Mouse (Mus musculus) erythroblast, embryonic 14.5 days (primary cell): ENCODE results near the gene Itga2b. TPM values are rescaled to one million over a fixed set of nuclear protein-coding genes. Genes with fewer than 3 reads are reported as not detected.
A peak's percentile ranks its signal among the peaks of the same experiment; 100 is the strongest.

ENCODE experiments used
- H3K27me3 ChIP-seq: 2 replicates; pipeline ENCODE4 v1.6.1; 2012; ENCODE audit warnings: inconsistent platforms; ENCODE audit not compliant: control insufficient read depth
- H3K36me3 ChIP-seq: 2 replicates; pipeline ENCODE4 v1.6.1; 2012; ENCODE audit warnings: mild to moderate bottlenecking, inconsistent platforms; ENCODE audit not compliant: control insufficient read depth
- H3K4me1 ChIP-seq: 2 replicates; pipeline ENCODE4 v1.6.1; 2012; ENCODE audit warnings: inconsistent platforms; ENCODE audit not compliant: control insufficient read depth
- H3K4me3 ChIP-seq: replicated peaks from 2 replicates; pipeline ENCODE3; 2012; ENCODE audit warnings: moderate library complexity, mild to moderate bottlenecking, inconsistent platforms
- H3K9me3 ChIP-seq: 2 replicates; pipeline ENCODE4 v1.6.1; 2012; ENCODE audit warnings: low read length, inconsistent platforms, mixed read lengths; ENCODE audit not compliant: control insufficient read depth
- GATA1 ChIP-seq: IDR thresholded peaks from 2 replicates; pipeline ENCODE4 v1.6.1; 2012; ENCODE audit warnings: low read length, inconsistent platforms, mixed read lengths
- TAL1 ChIP-seq: IDR thresholded peaks from 3 replicates; pipeline ENCODE4 v1.6.1; 2012; ENCODE audit warnings: low read length, inconsistent platforms, mixed read lengths
- polyA plus RNA-seq: library from polyadenylated mRNA; stranded (reverse); fragments of >175 nt; gene quantifications from 2 replicates; pipeline ENCODE4 v1.2.3, GENCODE M21; 2012

The Itga2b gene
- polyA plus RNA-seq, 1 experiment: 1.7 TPM

GRCm38 (mm10) chr11:102487901-102488300 is 18.0 kb upstream of the Itga2b start:
- Histone ChIP-seq H3K36me3 (peaks cover 63% of the 10 kb centered on the region), H3K4me3 (no peak overlapping the region), H3K4me1 (peaks cover 7% of the 10 kb centered on the region), H3K27me3 (no peaks in the 10 kb centered on the region), H3K9me3 (no peaks in the 10 kb centered on the region)
- TF ChIP-seq GATA1 (no peak), TAL1 (no peak)

DNA sequence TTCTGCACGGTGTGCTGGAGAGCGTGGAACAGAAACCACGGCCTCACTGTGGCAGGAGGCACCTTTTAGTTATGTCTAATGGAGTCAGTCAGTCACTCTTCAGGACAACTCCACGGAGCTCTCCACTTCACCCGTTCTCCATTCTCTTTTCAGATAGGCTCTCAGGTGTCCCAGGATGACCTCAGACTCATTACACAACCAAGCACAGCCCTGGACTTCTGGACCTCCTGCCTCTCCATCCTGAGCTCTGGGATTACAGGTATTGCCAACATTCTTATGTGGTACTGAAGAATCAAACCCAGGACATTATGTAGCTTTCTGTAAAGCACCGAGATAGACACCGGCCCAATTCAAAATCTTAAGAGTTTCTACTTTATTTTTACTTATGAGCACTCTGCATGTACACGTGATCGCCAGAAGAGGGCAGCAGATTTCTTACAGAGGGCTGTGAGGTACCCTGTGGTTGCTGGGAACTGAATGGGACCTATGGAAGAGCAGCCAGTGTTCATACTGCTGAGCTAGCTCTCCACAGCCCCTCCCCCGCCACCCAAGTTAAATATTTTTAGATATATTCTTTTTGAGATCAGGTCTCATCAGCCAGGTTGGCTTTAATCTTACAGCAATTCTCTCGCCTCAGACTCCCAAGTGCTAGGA is 16.9 kb upstream of the Itga2b start:
- no peaks in the 10 kb centered on the region for H3K9me3 ChIP-seq
- H3K4me1 ChIP-seq: peaks cover 7% of the 10 kb centered on the region
- H3K27me3 ChIP-seq: no peaks in the 10 kb centered on the region
- no peak overlapping the region for H3K4me3 ChIP-seq
- TF ChIP-seq TAL1 (no peak), GATA1 (no peak)
- H3K36me3 ChIP-seq: peaks cover 65% of the 10 kb centered on the region

- H3K27me3 ChIP-seq: no peaks in the 10 kb centered on the region
- H3K36me3 ChIP-seq: peaks cover 87% of the 10 kb centered on the region
- no peaks in the 10 kb centered on the region for H3K4me1 ChIP-seq
- no peak overlapping the region for H3K4me3 ChIP-seq
- no peak for TF ChIP-seq TAL1
- TF ChIP-seq GATA1: no peak
- H3K9me3 ChIP-seq: peaks cover 4% of the 10 kb centered on the region; the same call in 1 of the 2 replicates
Observed at GRCm38 (mm10) chr11:102481779-102482178, 11.9 kb upstream of the Itga2b start.

GRCm38 (mm10) chr11:102480897-102481296 is 11.0 kb upstream of the Itga2b start:
- TF ChIP-seq GATA1: no peak
- TF ChIP-seq TAL1: no peak
- peaks cover 4% of the 10 kb centered on the region; the same call in 1 of the 2 replicates for H3K9me3 ChIP-seq
- H3K4me1 ChIP-seq: peaks cover 2% of the 10 kb centered on the region; the same call in 1 of the 2 replicates
- H3K36me3 ChIP-seq: peaks cover 84% of the 10 kb centered on the region
- no peaks in the 10 kb centered on the region for H3K27me3 ChIP-seq
- no peak overlapping the region for H3K4me3 ChIP-seq

DNA sequence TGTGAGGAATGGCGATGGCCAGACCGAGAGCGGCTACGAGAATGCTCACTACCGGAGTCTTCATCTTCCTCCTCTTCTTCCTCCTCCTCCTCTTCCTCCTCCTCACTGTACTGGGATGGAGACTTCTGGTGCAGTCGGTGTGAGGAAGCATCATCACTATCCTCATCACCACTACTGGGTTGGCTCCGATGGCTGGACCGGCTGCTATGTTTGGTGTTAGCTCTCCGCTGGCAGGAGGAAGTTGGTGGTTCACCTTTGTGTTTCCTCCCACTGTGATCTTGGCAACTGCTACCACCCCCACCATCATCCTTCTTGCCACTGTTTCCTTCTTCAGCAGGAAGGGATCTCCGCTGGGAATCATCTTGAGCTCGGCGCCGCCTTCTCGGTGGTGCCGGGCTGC is 10.2 kb upstream of the Itga2b start:
- Histone ChIP-seq H3K9me3 (peaks cover 4% of the 10 kb centered on the region; the same call in 1 of the 2 replicates), H3K27me3 (no peaks in the 10 kb centered on the region), H3K36me3 (peaks cover 83% of the 10 kb centered on the region), H3K4me1 (peaks cover 8% of the 10 kb centered on the region), H3K4me3 (no peak overlapping the region)
- TF ChIP-seq GATA1 (no peak), TAL1 (no peak)

DNA sequence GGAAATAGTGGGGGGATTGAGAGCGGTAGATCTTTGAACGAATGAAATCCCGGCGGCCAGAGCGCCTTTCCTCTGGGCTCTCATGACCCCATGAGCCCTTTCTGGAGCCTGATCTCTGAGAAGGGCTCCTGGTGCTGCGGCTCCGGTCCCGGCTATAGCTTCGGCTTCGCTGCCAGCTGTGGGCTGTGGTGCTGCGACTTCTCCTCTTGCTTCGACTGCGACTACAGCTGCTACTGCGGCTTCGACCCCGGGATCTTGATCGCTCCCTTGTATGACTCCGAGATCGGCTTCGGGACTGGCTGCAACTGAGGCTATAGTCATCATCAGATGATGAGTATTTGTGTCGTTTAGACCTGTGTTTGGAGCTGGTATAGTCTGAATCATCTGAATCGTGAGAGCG is 9.7 kb upstream of the Itga2b start:
- Histone ChIP-seq H3K4me3 (no peak overlapping the region), H3K27me3 (no peaks in the 10 kb centered on the region), H3K4me1 (peaks cover 12% of the 10 kb centered on the region), H3K9me3 (peaks cover 4% of the 10 kb centered on the region; the same call in 1 of the 2 replicates), H3K36me3 (peaks cover 81% of the 10 kb centered on the region)
- TF ChIP-seq TAL1: no peak
- no peak for TF ChIP-seq GATA1

- peaks cover 4% of the 10 kb centered on the region; the same call in 1 of the 2 replicates for H3K9me3 ChIP-seq
- no peaks in the 10 kb centered on the region for H3K27me3 ChIP-seq
- H3K4me3 ChIP-seq: no peak overlapping the region
- TF ChIP-seq TAL1: no peak
- no peak for TF ChIP-seq GATA1
- H3K36me3 ChIP-seq: peaks cover 79% of the 10 kb centered on the region
- H3K4me1 ChIP-seq: peaks cover 13% of the 10 kb centered on the region
Observed at GRCm38 (mm10) chr11:102478671-102479070, 8.7 kb upstream of the Itga2b start.

DNA sequence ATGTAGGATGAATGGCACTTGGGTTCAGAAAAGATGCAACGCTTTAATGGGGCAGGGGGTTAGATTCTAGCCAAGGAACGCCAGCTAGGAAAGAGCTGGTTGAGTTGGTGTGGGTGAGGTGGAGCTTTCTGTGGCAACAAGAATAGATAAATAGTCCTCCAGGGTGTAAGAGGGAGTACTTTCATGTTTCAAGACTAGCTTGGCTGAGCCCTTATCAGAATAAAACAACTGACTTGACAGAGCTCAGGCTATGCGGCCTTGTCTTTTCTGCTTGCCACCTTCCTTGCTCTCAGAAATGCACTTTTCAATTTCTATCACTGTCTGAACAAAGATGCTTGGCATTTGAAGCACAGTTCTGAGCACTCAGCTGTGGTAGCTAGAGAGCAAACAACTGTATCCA is 5.1 kb upstream of the Itga2b start:
- H3K27me3 ChIP-seq: no peaks in the 10 kb centered on the region
- peaks cover 2% of the 10 kb centered on the region; the same call in 1 of the 2 replicates for H3K9me3 ChIP-seq
- peaks cover 23% of the 10 kb centered on the region for H3K4me1 ChIP-seq
- H3K4me3 ChIP-seq: no peak overlapping the region
- peaks cover 48% of the 10 kb centered on the region for H3K36me3 ChIP-seq
- TF ChIP-seq TAL1 (no peak), GATA1 (no peak)

DNA sequence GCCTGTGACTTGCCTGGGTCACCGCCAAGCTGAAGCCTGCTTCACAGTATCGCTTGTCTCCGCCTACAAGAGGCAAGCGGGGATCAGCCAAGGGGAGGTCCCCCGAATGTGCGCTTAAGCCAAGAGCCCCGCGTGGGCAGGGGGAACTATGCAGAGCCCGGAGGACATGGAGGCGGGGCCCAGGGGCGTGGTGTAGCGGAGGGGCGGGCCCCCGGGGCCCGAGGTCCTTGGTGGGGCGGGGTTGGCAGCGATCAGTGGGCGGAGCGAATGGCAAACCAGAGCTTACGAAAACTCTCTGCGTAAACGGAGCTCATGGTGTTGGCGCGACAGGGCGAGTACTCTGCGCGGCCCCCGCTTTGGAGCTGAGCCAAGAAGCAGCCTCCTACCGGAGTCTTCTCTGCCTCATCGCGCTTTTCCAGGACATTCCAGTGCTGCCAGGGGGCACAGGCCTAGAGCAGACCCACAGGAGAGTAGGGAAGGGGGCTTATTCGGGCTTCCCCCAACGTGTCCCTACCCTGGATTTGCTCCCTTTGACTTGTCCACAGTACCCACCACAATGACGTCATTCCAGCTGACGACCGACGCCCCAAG is 2.8 kb downstream of the Itga2b start:
- no peaks in the 10 kb centered on the region for H3K36me3 ChIP-seq

More for the DNA sequence above, 2.8 kb downstream of the Itga2b start:
- Histone ChIP-seq H3K9me3 (no peaks in the 10 kb centered on the region), H3K4me1 (peaks cover 50% of the 10 kb centered on the region), H3K4me3 (peak overlapping the region; percentile 62), H3K27me3 (0 out of 2 replicates have a peak, but pooled peaks cover 2% of the 10 kb centered on the region)
- no peak for TF ChIP-seq TAL1
- no peak for TF ChIP-seq GATA1
